Mouse (Mus musculus): ENCODE data around the gene Armc9.

The Armc9 gene

DNA sequence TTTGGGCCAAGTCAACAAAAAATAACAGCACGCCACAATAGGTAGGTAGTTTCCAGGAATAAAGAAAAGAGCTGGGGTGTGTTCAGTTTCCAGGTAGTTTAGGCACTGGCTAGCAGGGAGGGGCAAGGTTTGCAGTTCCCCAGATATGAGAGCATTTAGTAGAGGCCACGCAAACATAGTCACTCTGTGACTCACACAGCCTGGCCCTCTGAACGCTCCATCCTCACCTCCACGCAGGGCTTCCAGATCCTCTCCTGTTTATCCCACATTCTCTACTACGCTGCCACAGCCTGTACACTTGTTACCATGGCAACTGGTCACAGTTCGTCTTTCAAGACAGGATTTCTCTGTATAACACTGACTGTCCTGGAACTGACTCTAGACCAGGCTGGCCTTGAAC is 70.6 kb downstream of the Armc9 start:
- no peak for DNase-seq (ENCODE audit: low read depth, low spot score)
- Histone ChIP-seq H3K27me3 (ENCODE audit: control insufficient read depth, insufficient read depth, low read length, poor library complexity, severe bottlenecking) (no peaks in the 10 kb centered on the region), H3K36me3 (ENCODE audit: control insufficient read depth, insufficient read depth, low read length, poor library complexity, severe bottlenecking) (no peaks in the 10 kb centered on the region)

- Histone ChIP-seq H3K27me3 (ENCODE audit: control insufficient read depth, insufficient read depth, low read length, poor library complexity, severe bottlenecking) (no peaks in the 10 kb centered on the region), H3K36me3 (ENCODE audit: control insufficient read depth, insufficient read depth, low read length, poor library complexity, severe bottlenecking) (no peaks in the 10 kb centered on the region)
- DNase-seq (ENCODE audit: low read depth, low spot score) = peak; percentile 84
Observed at GRCm38 (mm10) chr1:86228653-86229052, 74.1 kb downstream of the Armc9 start.

GRCm38 (mm10) chr1:86229184-86229829 is 74.7 kb downstream of the Armc9 start:
- Histone ChIP-seq H3K36me3 (ENCODE audit: control insufficient read depth, insufficient read depth, low read length, poor library complexity, severe bottlenecking) (no peaks in the 10 kb centered on the region), H3K27me3 (ENCODE audit: control insufficient read depth, insufficient read depth, low read length, poor library complexity, severe bottlenecking) (no peaks in the 10 kb centered on the region)
- DNase-seq (ENCODE audit: low read depth, low spot score) = peak; percentile 51

DNA sequence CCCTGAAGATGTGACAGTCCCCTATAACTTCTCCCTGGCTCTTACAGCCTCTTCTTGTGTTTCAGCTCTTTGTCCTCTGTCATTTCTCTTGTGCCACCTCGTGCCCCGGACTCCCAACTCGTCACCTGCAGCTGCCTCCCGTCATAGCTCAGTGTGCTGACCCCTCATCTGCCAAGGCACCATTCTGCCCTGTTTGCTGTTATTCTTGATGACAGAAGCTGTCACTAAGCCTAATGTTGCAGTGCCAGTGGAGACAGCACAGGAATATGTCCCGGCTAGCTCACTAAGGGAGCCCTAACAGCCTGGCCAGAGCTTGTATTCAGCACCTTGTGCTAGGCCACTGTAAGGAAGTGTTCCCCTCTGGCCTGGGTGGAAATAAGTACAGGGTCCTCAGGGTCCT is 78.1 kb downstream of the Armc9 start:
- no peaks in the 10 kb centered on the region for H3K27me3 ChIP-seq (ENCODE audit: control insufficient read depth, insufficient read depth, low read length, poor library complexity, severe bottlenecking)
- DNase-seq (ENCODE audit: low read depth, low spot score) = no peak
- no peaks in the 10 kb centered on the region for H3K36me3 ChIP-seq (ENCODE audit: control insufficient read depth, insufficient read depth, low read length, poor library complexity, severe bottlenecking)

- H3K36me3 ChIP-seq (ENCODE audit: control insufficient read depth, insufficient read depth, low read length, poor library complexity, severe bottlenecking) = no peaks in the 10 kb centered on the region
- peak; percentile 68 for DNase-seq (ENCODE audit: low read depth, low spot score)
- no peaks in the 10 kb centered on the region for H3K27me3 ChIP-seq (ENCODE audit: control insufficient read depth, insufficient read depth, low read length, poor library complexity, severe bottlenecking)
Observed at GRCm38 (mm10) chr1:86233808-86234207, 79.2 kb downstream of the Armc9 start.

GRCm38 (mm10) chr1:86235118-86235517 is 80.5 kb downstream of the Armc9 start:
- H3K27me3 ChIP-seq (ENCODE audit: control insufficient read depth, insufficient read depth, low read length, poor library complexity, severe bottlenecking) = no peaks in the 10 kb centered on the region
- DNase-seq (ENCODE audit: low read depth, low spot score) = no peak
- no peaks in the 10 kb centered on the region for H3K36me3 ChIP-seq (ENCODE audit: control insufficient read depth, insufficient read depth, low read length, poor library complexity, severe bottlenecking)

- no peaks in the 10 kb centered on the region for H3K36me3 ChIP-seq (ENCODE audit: control insufficient read depth, insufficient read depth, low read length, poor library complexity, severe bottlenecking)
- DNase-seq (ENCODE audit: low read depth, low spot score) = no peak
- H3K27me3 ChIP-seq (ENCODE audit: control insufficient read depth, insufficient read depth, low read length, poor library complexity, severe bottlenecking) = no peaks in the 10 kb centered on the region
Observed at GRCm38 (mm10) chr1:86236442-86236841, 81.9 kb downstream of the Armc9 start.

GRCm38 (mm10) chr1:86239010-86239409 is 84.4 kb downstream of the Armc9 start:
- H3K27me3 ChIP-seq (ENCODE audit: control insufficient read depth, insufficient read depth, low read length, poor library complexity, severe bottlenecking) = no peaks in the 10 kb centered on the region
- H3K36me3 ChIP-seq (ENCODE audit: control insufficient read depth, insufficient read depth, low read length, poor library complexity, severe bottlenecking) = no peaks in the 10 kb centered on the region
- no peak for DNase-seq (ENCODE audit: low read depth, low spot score)

GRCm38 (mm10) chr1:86239871-86240270 is 85.3 kb downstream of the Armc9 start:
- no peaks in the 10 kb centered on the region for H3K36me3 ChIP-seq (ENCODE audit: control insufficient read depth, insufficient read depth, low read length, poor library complexity, severe bottlenecking)
- H3K27me3 ChIP-seq (ENCODE audit: control insufficient read depth, insufficient read depth, low read length, poor library complexity, severe bottlenecking) = no peaks in the 10 kb centered on the region
- no peak for DNase-seq (ENCODE audit: low read depth, low spot score)

DNA sequence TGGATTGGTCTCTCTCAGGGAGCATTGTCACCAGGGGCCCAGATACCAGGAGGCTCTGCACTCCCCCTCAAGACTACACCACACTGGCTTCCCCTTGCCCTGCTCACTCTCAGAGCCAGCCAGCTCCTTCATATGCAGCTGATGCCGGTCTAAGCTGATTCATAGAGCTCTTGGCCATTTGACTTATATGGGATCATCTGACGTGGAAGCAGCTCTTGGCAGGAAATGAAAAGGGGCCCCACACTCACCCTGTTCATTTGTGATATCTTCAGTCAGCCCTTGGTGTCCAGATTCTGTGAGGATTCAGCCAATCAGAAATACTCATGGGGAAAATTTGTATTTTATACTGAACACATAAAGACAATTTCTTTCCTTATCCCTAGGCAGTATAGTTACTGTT is 86.4 kb downstream of the Armc9 start:
- DNase-seq (ENCODE audit: low read depth, low spot score) = no peak
- H3K36me3 ChIP-seq (ENCODE audit: control insufficient read depth, insufficient read depth, low read length, poor library complexity, severe bottlenecking) = no peaks in the 10 kb centered on the region
- no peaks in the 10 kb centered on the region for H3K27me3 ChIP-seq (ENCODE audit: control insufficient read depth, insufficient read depth, low read length, poor library complexity, severe bottlenecking)

DNA sequence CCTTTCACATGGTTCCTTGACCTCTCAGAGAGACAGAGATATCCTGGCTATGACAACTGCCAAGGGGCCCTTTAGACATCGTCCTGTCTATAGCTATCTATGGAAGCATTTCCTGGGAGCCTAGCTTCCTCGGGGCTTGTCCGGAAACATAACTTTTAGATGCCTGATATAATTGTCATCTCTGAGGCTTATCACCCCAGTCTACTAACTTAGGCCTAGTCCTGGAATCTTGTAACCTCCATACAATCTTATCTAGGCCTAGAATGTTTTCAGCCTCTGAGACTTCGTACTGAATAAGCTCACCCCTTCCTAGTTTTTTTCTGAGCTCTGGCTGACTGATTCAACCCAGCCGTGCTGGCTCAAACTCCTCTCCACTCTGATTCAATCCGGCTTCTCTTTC is 88.9 kb downstream of the Armc9 start:
- Histone ChIP-seq H3K36me3 (ENCODE audit: control insufficient read depth, insufficient read depth, low read length, poor library complexity, severe bottlenecking) (no peaks in the 10 kb centered on the region), H3K27me3 (ENCODE audit: control insufficient read depth, insufficient read depth, low read length, poor library complexity, severe bottlenecking) (no peaks in the 10 kb centered on the region)
- no peak for DNase-seq (ENCODE audit: low read depth, low spot score)

DNA sequence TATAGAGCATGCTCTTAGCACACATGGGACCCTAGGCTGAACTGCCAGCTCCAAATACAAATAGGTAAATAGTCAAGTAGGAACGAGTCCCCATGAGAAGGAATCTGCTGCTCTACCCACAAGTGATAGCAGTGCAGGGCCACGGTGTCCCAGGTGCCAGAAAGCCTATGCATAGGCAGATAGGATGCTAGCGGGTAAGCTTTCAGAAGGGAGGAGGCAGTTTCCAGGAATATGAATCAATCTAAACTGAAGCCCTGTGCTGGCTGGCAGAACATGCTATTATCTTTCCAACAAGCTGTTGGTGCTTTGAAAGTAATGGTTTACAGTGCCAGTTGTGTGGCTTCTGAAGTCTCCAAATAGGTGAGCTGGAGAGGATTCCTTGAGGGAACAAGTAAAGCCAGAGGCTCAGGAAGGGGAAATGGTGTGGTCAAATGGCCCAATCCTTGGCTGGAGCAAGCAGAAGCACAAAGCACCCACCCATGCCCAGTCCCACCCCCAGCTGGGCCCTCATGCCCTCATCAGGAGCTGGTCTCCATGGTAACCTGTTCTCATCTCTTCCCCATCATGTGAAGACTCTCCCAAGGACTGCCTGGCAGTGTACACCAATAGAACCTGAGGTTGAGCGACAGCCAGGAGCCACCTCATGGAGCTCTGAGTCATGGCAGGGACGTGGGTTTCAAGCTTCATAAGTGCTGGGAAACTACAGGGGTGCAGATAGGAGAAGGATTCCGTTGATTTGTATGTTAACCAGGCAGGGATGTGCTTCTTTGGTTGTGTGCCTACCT is 90.9 kb downstream of the Armc9 start:
- Histone ChIP-seq H3K27me3 (ENCODE audit: control insufficient read depth, insufficient read depth, low read length, poor library complexity, severe bottlenecking) (no peaks in the 10 kb centered on the region), H3K36me3 (ENCODE audit: control insufficient read depth, insufficient read depth, low read length, poor library complexity, severe bottlenecking) (no peaks in the 10 kb centered on the region)
- no peak for DNase-seq (ENCODE audit: low read depth, low spot score)

DNA sequence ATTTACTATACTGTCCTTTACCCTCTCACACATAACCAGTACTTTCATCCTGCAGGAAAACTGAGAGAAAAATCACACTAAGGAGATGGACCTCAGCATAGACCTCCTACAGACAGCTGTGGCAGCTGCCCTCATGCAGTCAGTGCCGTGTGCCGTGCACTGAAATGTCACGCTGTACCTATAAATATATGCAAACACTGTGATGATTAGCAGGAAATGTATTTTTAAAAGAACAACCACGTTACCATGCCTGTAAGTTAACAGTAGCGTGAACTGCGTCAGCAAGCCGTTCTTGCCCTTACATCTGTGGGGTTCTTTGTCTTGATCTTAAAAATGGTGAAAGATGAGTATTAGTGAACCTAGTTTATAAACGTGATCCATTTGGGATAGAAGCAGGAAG is 98.8 kb downstream of the Armc9 start:
- peak; percentile 80 for DNase-seq (ENCODE audit: low read depth, low spot score)
- Histone ChIP-seq H3K36me3 (ENCODE audit: control insufficient read depth, insufficient read depth, low read length, poor library complexity, severe bottlenecking) (no peaks in the 10 kb centered on the region), H3K27me3 (ENCODE audit: control insufficient read depth, insufficient read depth, low read length, poor library complexity, severe bottlenecking) (no peaks in the 10 kb centered on the region)

DNA sequence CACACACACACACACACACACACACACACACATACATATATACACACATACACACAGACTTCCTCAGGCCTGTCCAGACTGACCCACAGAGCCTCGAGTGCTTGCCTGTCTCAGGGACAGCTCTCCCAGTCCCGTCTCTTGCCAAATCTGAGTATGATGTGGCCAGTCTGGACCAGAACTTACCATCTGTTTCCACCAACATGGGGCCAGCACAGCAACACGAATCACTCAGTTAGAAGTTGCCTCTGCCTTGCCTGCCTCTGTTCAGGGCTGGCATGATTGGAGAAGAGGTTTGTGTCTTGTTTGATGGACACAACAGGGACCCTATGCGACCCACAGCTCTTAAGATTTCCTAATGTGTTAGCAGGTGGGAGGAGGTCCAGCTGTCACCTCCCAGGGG is 101.7 kb downstream of the Armc9 start:
- Histone ChIP-seq H3K36me3 (ENCODE audit: control insufficient read depth, insufficient read depth, low read length, poor library complexity, severe bottlenecking) (no peaks in the 10 kb centered on the region), H3K27me3 (ENCODE audit: control insufficient read depth, insufficient read depth, low read length, poor library complexity, severe bottlenecking) (no peaks in the 10 kb centered on the region)
- no peak for DNase-seq (ENCODE audit: low read depth, low spot score)

DNA sequence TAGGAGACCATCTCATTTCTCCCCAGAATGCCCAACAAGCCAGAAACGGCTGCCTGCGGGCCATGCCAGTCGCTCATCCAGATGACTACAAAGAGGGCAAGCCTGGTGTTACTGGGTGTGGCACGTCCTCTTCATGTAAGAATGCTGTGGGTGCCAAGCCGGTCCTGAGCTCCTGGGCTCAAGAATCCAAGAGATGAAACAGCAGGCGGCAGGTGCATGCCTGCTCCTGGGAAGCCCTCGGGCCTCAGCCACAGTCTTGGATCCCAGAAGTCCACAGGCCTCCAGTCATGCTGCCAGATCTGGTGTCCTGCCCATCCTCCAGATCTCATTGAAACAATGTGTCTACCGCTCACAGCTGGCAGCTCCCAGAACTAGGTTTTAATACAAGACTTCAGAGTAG is 102.6 kb downstream of the Armc9 start:
- Histone ChIP-seq H3K27me3 (ENCODE audit: control insufficient read depth, insufficient read depth, low read length, poor library complexity, severe bottlenecking) (no peaks in the 10 kb centered on the region), H3K36me3 (ENCODE audit: control insufficient read depth, insufficient read depth, low read length, poor library complexity, severe bottlenecking) (no peaks in the 10 kb centered on the region)
- no peak for DNase-seq (ENCODE audit: low read depth, low spot score)

Data from splenic B cell, adult 2 months (primary cell).